Mouse (Mus musculus): ENCODE results near the gene Dnajc6. TPM values are rescaled to one million over a fixed set of nuclear protein-coding genes. Genes with fewer than 3 reads are reported as not detected.

Dnajc6 gene
- polyA plus RNA-seq, 1 experiment: 0.07 TPM

GRCm38 (mm10) chr4:101510111-101510903, 13.9 kb downstream of the Dnajc6 start:
- TF ChIP-seq POLR2AphosphoS2 (IDR thresholded peaks at IDR 0.05; ENCODE audit: insufficient read length, low read depth) (no peak), USF1 (IDR thresholded peaks at IDR 0.05; ENCODE audit: low read depth) (no peak), CEBPB (IDR thresholded peaks at IDR 0.05; ENCODE audit: insufficient read depth, poor library complexity, severe bottlenecking) (no peak), TCF12 (IDR thresholded peaks at IDR 0.05; ENCODE audit: insufficient read depth, poor library complexity, severe bottlenecking) (no peak)
- H3ac ChIP-seq (ENCODE audit: control insufficient read depth, insufficient read length): no peak overlapping the region
- no peaks in the 10 kb centered on the region for H3K27me3 ChIP-seq (ENCODE audit: control insufficient read depth, insufficient read depth, insufficient read length)

GRCm38 (mm10) chr4:101510904-101511210, 14.4 kb downstream of the Dnajc6 start:
- H3K4me3 ChIP-seq: no peak overlapping the region
- no peaks in the 10 kb centered on the region for H3K79me2 ChIP-seq (ENCODE audit: control insufficient read depth, insufficient read depth)
- TF ChIP-seq POLR2AphosphoS2 (IDR thresholded peaks at IDR 0.05; ENCODE audit: insufficient read length, low read depth): no peak
- H3ac ChIP-seq (ENCODE audit: control insufficient read depth, insufficient read length): no peak overlapping the region
- no peak overlapping the region for H3K4me2 ChIP-seq (ENCODE audit: low read depth)
- H3K36me3 ChIP-seq (ENCODE audit: control insufficient read depth, insufficient read depth): no peaks in the 10 kb centered on the region
- no peaks in the 10 kb centered on the region for H3K27me3 ChIP-seq (ENCODE audit: control insufficient read depth, insufficient read depth, insufficient read length)

More at GRCm38 (mm10) chr4:101510111-101510903, 13.9 kb downstream of the Dnajc6 start:
- H3K36me3 ChIP-seq (ENCODE audit: control insufficient read depth, insufficient read depth): no peaks in the 10 kb centered on the region
- H3K4me2 ChIP-seq (ENCODE audit: low read depth): no peak overlapping the region
- H3K4me3 ChIP-seq: no peak overlapping the region
- no peaks in the 10 kb centered on the region for H3K79me2 ChIP-seq (ENCODE audit: control insufficient read depth, insufficient read depth)

- Histone ChIP-seq H3K27me3 (ENCODE audit: control insufficient read depth, insufficient read depth, insufficient read length) (no peaks in the 10 kb centered on the region), H3K36me3 (ENCODE audit: control insufficient read depth, insufficient read depth) (no peaks in the 10 kb centered on the region), H3K4me3 (no peak overlapping the region), H3ac (ENCODE audit: control insufficient read depth, insufficient read length) (no peak overlapping the region), H3K79me2 (ENCODE audit: control insufficient read depth, insufficient read depth) (no peaks in the 10 kb centered on the region), H3K4me2 (ENCODE audit: low read depth) (no peak overlapping the region)
- TF ChIP-seq MAX (IDR thresholded peaks at IDR 0.05; ENCODE audit: low read depth) (no peak), SRF (IDR thresholded peaks at IDR 0.05; ENCODE audit: control insufficient read depth, insufficient read length, low read depth) (no peak), MYOD1 (IDR thresholded peaks at IDR 0.05; ENCODE audit: control insufficient read depth in 1 of 3, insufficient read length in 2 of 3, low read depth in 2 of 3) (no peak), USF1 (IDR thresholded peaks at IDR 0.05; ENCODE audit: low read depth) (no peak), MYOG (IDR thresholded peaks at IDR 0.05; ENCODE audit: control insufficient read depth in 1 of 3, insufficient read depth in 1 of 3, insufficient read length in 2 of 3, low read depth in 2 of 3) (no peak), POLR2A (IDR thresholded peaks at IDR 0.05; ENCODE audit: insufficient read length, low read depth) (no peak), TCF3 (IDR thresholded peaks at IDR 0.05; ENCODE audit: insufficient read length, low read depth) (no peak), TCF12 (IDR thresholded peaks at IDR 0.05; ENCODE audit: insufficient read depth, poor library complexity, severe bottlenecking) (no peak), E2F4 (IDR thresholded peaks at IDR 0.05; ENCODE audit: insufficient read depth) (no peak), CEBPB (IDR thresholded peaks at IDR 0.05; ENCODE audit: insufficient read depth, poor library complexity, severe bottlenecking) (no peak), REST (IDR thresholded peaks at IDR 0.05; ENCODE audit: insufficient read depth, insufficient read length) (no peak), POLR2AphosphoS2 (IDR thresholded peaks at IDR 0.05; ENCODE audit: insufficient read length, low read depth) (no peak)
These were observed 15.5 kb downstream of the Dnajc6 start for GRCm38 (mm10) chr4:101511768-101512521.

- no peaks in the 10 kb centered on the region for H3K79me2 ChIP-seq (ENCODE audit: control insufficient read depth, insufficient read depth)
- TF ChIP-seq SRF (IDR thresholded peaks at IDR 0.05; ENCODE audit: control insufficient read depth, insufficient read length, low read depth): no peak
- no peak for TF ChIP-seq CEBPB (IDR thresholded peaks at IDR 0.05; ENCODE audit: insufficient read depth, poor library complexity, severe bottlenecking)
- no peaks in the 10 kb centered on the region for H3K36me3 ChIP-seq (ENCODE audit: control insufficient read depth, insufficient read depth)
- H3K4me2 ChIP-seq (ENCODE audit: low read depth): no peak overlapping the region
- no peaks in the 10 kb centered on the region for H3K27me3 ChIP-seq (ENCODE audit: control insufficient read depth, insufficient read depth, insufficient read length)
- no peak overlapping the region for H3ac ChIP-seq (ENCODE audit: control insufficient read depth, insufficient read length)
- H3K4me3 ChIP-seq: no peak overlapping the region
These were observed 16.8 kb downstream of the Dnajc6 start for GRCm38 (mm10) chr4:101513251-101513650.

DNA sequence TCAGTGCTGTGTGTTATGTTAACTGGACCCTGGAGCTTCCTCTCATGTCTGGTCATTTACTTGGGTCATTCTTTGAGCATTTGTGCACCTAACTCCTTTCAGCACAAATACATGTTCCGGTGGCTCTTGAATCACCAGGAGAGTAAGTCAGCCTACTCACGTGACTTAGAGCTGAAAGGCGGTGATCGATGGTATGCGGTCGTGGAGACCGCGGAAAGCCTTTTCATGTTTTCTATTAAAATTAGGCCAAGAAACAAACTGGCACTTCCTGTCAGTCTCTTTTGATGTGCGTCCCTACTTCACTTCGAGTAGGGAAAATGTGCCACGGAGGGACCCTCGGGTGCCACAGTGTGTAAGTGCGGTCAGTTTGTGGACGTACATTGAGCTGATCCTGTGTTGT, 19.4 kb downstream of the Dnajc6 start:
- Histone ChIP-seq H3K36me3 (ENCODE audit: control insufficient read depth, insufficient read depth) (no peaks in the 10 kb centered on the region), H3K4me2 (ENCODE audit: low read depth) (no peak overlapping the region), H3K79me2 (ENCODE audit: control insufficient read depth, insufficient read depth) (no peaks in the 10 kb centered on the region), H3K4me3 (no peak overlapping the region), H3ac (ENCODE audit: control insufficient read depth, insufficient read length) (no peak overlapping the region), H3K27me3 (ENCODE audit: control insufficient read depth, insufficient read depth, insufficient read length) (no peaks in the 10 kb centered on the region)
- no peak for TF ChIP-seq MYOD1 (IDR thresholded peaks at IDR 0.05; ENCODE audit: control insufficient read depth in 1 of 3, insufficient read length in 2 of 3, low read depth in 2 of 3)
- no peak for TF ChIP-seq TCF12 (IDR thresholded peaks at IDR 0.05; ENCODE audit: insufficient read depth, poor library complexity, severe bottlenecking)
- TF ChIP-seq USF1 (IDR thresholded peaks at IDR 0.05; ENCODE audit: low read depth): no peak
- no peak for TF ChIP-seq CEBPB (IDR thresholded peaks at IDR 0.05; ENCODE audit: insufficient read depth, poor library complexity, severe bottlenecking)
- TF ChIP-seq MYOG (IDR thresholded peaks at IDR 0.05; ENCODE audit: control insufficient read depth in 1 of 3, insufficient read depth in 1 of 3, insufficient read length in 2 of 3, low read depth in 2 of 3): no peak

All from myocyte (in vitro differentiated cells).